Mouse (Mus musculus) gastrocnemius, adult 2 months (tissue): ENCODE data around the gene Dusp5. TPM values are rescaled to one million over a fixed set of nuclear protein-coding genes. Genes with fewer than 3 reads are reported as not detected.

Source experiments
- DNase-seq: peaks from one replicate; pipeline ENCODE4 v3.0.0; 2022
- H3K27ac ChIP-seq: fragments of 200-600 bp; 2 replicates; pipeline ENCODE4 v1.8.1; 2022; ENCODE audit warnings: mild to moderate bottlenecking
- H3K4me3 ChIP-seq: fragments of 200-600 bp; 2 replicates; pipeline ENCODE4 v1.8.1; 2022; ENCODE audit warnings: mild to moderate bottlenecking, moderate library complexity
- CTCF ChIP-seq: fragments of 200-600 bp; IDR thresholded peaks from 2 replicates; pipeline ENCODE4 v1.8.1; 2022; ENCODE audit warnings: antibody characterized with exemption, mild to moderate bottlenecking, moderate library complexity
- intact Hi-C: fragments of 180-260 bp; cut with DNase I; formaldehyde crosslinking; loops from one replicate; pipeline ENCODE4 v1.15.1; 2025
- long read RNA-seq, 2 experiments: library from polyadenylated mRNA; stranded (forward); transcript quantifications; one replicate each; pipeline ENCODE4 v2.0.0; 2021
- total RNA-seq, 2 experiments: library from RNA; stranded (reverse); gene quantifications; 2 replicates each; pipeline ENCODE4 v1.2.3; 2021

Dusp5 gene
- 1 to 10 TPM in 1 of 2 experiments, under 1 TPM in 1; 0.86 to 1.2 TPM for total RNA-seq
- long read RNA-seq, experiment 1 = 0 reads
- long read RNA-seq, experiment 2, partial matches to known transcripts = 0 of 2 reads
- long read RNA-seq, experiment 2, other reads (novel, unspliced or antisense) = 0 of 2 reads

- peak within 1 kb of the TSS; percentile 89 for H3K27ac ChIP-seq
- peak; percentile 97 for DNase-seq
- TF ChIP-seq CTCF = peak; percentile 39; the same call in 1 of the 2 replicates
- peak within 1 kb of the TSS; percentile 88 for H3K4me3 ChIP-seq
- intact Hi-C loops = no loop called here
Measured at GRCm38 (mm10) chr19:53528752-53529454, at the start of gene Dusp5. Dusp5 (plus strand) TSS chr19:53529109.

- intact Hi-C loops = no loop called here
- H3K4me3 ChIP-seq = no peak overlapping the region
- H3K27ac ChIP-seq = no peak overlapping the region
- TF ChIP-seq CTCF = no peak
- DNase-seq = no peak
Measured at GRCm38 (mm10) chr19:53479590-53479989, 49.3 kb upstream of the Dusp5 start.

GRCm38 (mm10) chr19:53482093-53482492, 46.8 kb upstream of the Dusp5 start:
- DNase-seq = no peak
- TF ChIP-seq CTCF = no peak
- intact Hi-C loops = no loop called here
- H3K27ac ChIP-seq = no peak overlapping the region
- H3K4me3 ChIP-seq = no peak overlapping the region

- TF ChIP-seq CTCF = no peak
- Histone ChIP-seq H3K27ac (no peak overlapping the region), H3K4me3 (no peak overlapping the region)
- intact Hi-C loops = no loop called here
- DNase-seq = no peak
Measured at GRCm38 (mm10) chr19:53482527-53482926, 46.4 kb upstream of the Dusp5 start.

- TF ChIP-seq CTCF = no peak
- intact Hi-C loops = no loop called here
- no peak for DNase-seq
- Histone ChIP-seq H3K4me3 (no peak overlapping the region), H3K27ac (no peak overlapping the region)
Measured at GRCm38 (mm10) chr19:53483984-53484383, 44.9 kb upstream of the Dusp5 start.

- H3K27ac ChIP-seq = peak overlapping the region; percentile 51; the same call in 1 of the 2 replicates
- intact Hi-C loops = no loop called here
- no peak overlapping the region for H3K4me3 ChIP-seq
- DNase-seq = peak; percentile 41
- TF ChIP-seq CTCF = no peak
Measured at GRCm38 (mm10) chr19:53484918-53485317, 44.0 kb upstream of the Dusp5 start.

- no peak for TF ChIP-seq CTCF
- Histone ChIP-seq H3K4me3 (no peak overlapping the region), H3K27ac (no peak overlapping the region)
- intact Hi-C loops = no loop called here
- no peak for DNase-seq
Measured at GRCm38 (mm10) chr19:53489187-53489586, 39.7 kb upstream of the Dusp5 start.

- TF ChIP-seq CTCF = no peak
- Histone ChIP-seq H3K27ac (no peak overlapping the region), H3K4me3 (no peak overlapping the region)
- intact Hi-C loops = no loop called here
- DNase-seq = no peak
Measured at GRCm38 (mm10) chr19:53489910-53490309, 39.0 kb upstream of the Dusp5 start.

GRCm38 (mm10) chr19:53490898-53491297, 38.0 kb upstream of the Dusp5 start:
- no peak for TF ChIP-seq CTCF
- no peak overlapping the region for H3K27ac ChIP-seq
- H3K4me3 ChIP-seq = no peak overlapping the region
- no peak for DNase-seq
- intact Hi-C loops = no loop called here

GRCm38 (mm10) chr19:53492528-53492927, 36.4 kb upstream of the Dusp5 start:
- no peak for TF ChIP-seq CTCF
- no peak overlapping the region for H3K27ac ChIP-seq
- DNase-seq = no peak
- intact Hi-C loops = no loop called here
- H3K4me3 ChIP-seq = no peak overlapping the region

GRCm38 (mm10) chr19:53493866-53494265, 35.0 kb upstream of the Dusp5 start:
- H3K4me3 ChIP-seq = no peak overlapping the region
- peak overlapping the region; percentile 24 for H3K27ac ChIP-seq
- TF ChIP-seq CTCF = no peak
- peak; percentile 65 for DNase-seq
- intact Hi-C loops = no loop called here

GRCm38 (mm10) chr19:53497910-53498309, 31.0 kb upstream of the Dusp5 start:
- no peak for DNase-seq
- intact Hi-C loops = no loop called here
- H3K4me3 ChIP-seq = no peak overlapping the region
- H3K27ac ChIP-seq = no peak overlapping the region
- no peak for TF ChIP-seq CTCF

GRCm38 (mm10) chr19:53499049-53499448, 29.9 kb upstream of the Dusp5 start:
- TF ChIP-seq CTCF = no peak
- no peak overlapping the region for H3K4me3 ChIP-seq
- intact Hi-C loops = no loop called here

GRCm38 (mm10) chr19:53499451-53499940, 29.4 kb upstream of the Dusp5 start:
- Histone ChIP-seq H3K27ac (no peak overlapping the region), H3K4me3 (no peak overlapping the region)
- no peak for TF ChIP-seq CTCF
- no peak for DNase-seq
- intact Hi-C loops = no loop called here

More at GRCm38 (mm10) chr19:53499049-53499448, 29.9 kb upstream of the Dusp5 start:
- no peak for DNase-seq
- H3K27ac ChIP-seq = no peak overlapping the region
